Mouse (Mus musculus): ENCODE results near the gene Zfp493.
"Not testable (repeated sequence)": the region's sequence is repeated elsewhere in the genome, so short reads cannot be mapped to it uniquely, and the experiment has no call there.

Gene Zfp493

DNA sequence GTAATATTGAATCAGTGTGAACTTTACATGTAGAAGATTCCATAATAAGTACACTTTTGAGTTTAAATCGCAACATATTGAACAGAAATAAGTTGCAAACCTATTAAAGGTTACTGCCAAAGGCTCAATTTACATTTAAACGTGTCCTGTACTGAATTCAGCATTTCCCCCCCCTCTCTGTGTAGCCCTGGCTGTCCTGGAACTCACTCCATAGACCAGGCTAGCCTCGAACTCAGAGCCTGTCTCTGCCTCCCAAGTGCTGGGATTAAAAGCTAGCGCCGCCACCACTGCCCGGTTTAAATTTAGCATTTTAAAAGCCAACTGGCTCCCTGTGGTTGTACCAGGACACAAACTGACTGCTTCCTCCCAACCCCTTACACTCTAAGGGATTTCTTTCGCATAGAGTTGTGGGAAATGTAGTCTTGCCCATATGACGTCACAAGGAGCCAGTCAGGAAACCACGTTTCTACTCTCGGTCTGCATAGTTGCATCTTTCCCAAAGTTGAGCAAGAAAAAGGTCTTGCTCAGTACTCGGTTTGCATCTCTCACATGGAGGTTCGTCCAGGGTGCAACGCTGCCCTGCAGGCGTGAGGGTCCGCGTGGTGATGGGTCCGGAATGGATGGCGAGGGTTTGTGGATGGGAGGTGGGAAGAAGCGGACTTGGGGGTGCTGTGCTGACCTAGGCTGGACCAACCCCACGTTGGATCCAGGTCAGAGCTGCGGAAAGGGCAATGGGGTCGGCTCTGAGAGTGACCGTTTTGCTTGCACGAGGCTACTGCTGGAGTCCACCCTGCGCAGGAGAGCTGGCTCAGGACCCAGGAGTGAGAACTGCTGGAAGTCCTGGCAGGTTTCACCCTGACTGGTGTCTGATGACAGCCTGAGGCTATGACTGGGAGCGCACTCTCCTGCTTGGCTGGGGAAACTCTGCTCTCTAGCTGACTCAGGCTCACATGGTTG is at the start of gene Zfp493:
Zfp493 (plus strand) TSS at position 429 of the 957 bp plus-strand sequence.
- peak; percentile 75 for DNase-seq (ENCODE audit: low spot score)

DNA sequence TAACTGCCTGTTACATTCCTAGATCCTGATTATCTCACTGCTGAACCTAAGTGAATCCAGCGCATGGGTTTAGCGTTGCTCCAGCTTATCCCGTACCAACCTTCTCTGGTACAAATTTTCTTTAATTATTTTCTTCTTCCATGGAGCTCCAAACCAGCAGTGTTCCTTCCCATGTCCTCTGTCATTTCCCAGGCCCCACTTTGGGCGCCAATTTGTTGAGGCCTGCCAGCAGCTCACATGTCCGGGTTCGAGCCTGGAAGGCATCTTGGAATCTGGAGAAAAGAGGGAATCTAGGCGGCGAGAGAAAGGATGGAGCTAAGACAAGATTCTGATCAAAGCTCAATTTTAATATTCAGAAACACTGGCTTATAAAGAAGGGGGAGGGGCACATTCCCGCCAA is 45.1 kb upstream of the Zfp493 start:
- DNase-seq (ENCODE audit: low spot score), result not testable (repeated sequence)

DNA sequence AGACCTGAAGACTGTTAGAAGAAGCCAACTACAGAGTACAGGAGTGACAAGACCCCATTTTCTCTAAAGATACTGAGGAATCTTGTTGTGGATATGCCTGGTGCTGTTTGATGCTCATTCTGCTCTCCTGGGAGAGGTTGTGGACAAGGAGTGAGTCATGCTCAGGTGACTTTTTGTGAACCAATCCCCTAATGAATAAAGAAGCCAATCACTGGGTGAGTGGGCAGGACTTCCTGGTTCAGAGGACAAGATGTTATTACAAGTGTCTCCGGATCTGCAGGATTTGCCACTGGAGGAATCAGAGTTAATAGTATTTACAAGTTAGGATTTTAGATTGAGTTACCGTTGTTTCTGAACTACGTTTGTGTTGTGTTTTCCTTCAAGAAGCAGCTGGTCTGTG is 36.6 kb upstream of the Zfp493 start:
- no peak for DNase-seq (ENCODE audit: low spot score)

DNA sequence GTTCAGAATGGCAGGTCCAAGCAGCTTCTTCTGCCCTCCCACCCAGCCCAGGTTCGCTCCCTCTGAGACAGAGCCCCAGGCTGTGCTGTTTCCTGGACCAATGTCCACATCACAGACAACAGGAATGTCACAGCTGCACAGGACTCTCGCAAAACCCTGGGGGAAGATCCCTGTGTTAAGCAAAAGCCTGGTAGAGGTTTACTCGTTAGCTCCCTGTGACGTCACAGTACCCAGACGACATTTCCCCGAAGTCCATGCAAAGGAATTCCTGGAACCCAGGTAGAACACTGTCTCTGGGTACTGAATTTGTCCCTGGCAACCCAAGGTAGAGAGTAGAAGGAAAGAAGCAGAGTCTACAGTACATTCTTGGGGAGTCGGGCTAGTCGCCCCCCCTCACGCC is 35.6 kb upstream of the Zfp493 start:
- no peak for DNase-seq (ENCODE audit: low spot score)

DNA sequence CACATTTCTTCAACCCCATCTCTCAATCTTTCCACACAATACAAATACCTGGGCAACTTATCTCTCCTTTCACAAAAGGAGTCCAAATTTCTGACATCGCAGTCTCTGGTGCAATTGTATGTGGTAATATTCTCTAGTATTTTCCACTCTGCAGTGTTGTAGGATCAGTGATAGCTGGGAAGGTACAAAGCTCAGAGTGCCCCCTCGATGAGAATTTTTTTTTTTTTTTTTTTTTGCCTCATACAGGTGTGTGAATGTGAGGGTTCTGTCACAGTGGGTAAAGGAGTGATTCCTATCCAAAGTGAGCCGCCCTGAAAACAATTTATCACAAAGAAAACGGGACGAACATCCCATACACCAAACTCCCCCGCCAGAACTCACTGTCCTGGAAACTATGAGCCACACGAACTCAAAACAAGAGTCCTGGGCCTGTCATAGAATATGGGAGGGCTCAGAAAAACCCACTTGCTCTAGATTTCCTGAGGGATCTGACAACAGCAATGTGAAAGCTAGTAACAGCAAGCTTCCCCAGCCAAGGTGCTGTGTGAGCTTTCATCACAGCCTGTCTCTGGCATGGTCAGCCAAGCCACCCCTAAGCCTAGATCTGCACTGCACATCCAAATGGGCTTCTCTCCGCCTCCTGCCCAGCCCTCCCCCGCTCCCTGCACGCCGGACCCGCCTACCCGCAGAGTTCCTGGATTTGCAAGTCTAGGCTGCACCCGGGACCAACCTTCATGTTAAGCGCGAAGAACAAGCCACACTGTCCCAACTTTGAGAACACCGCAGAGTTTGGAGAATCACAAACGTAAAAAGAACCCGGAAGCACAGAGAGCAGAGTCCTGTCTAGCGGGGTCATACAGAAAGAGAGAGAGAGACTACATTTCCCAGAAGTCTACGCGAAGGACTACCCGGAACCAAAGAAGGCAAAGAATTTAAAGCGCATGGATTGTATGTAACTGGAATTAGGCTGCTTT is 24.9 kb upstream of the Zfp493 start, which contains the start of gene Zfp85:
Zfp85 (minus strand) TSS at position 896 of the 974 bp plus-strand sequence.
- peak; percentile 39 for DNase-seq (ENCODE audit: low spot score)

DNA sequence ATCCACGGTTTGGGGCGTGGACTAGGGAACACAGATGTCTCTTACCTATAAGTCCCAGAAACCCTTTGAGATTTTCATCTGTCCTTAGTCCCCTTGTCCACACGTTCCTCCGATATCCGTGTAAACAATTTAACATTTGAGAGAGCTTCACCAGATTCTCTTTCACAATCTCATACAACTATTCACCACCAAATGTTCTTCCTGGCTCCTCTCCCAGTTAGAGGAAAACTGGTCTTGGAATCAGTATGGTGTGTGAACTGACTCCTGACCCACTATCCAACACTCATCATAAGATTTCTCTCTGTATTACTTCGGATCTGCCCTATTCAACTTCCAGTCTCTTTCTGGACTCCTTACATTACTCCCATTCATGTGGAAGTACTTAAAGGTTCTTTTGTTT is 23.7 kb upstream of the Zfp493 start:
- no peak for DNase-seq (ENCODE audit: low spot score)

DNA sequence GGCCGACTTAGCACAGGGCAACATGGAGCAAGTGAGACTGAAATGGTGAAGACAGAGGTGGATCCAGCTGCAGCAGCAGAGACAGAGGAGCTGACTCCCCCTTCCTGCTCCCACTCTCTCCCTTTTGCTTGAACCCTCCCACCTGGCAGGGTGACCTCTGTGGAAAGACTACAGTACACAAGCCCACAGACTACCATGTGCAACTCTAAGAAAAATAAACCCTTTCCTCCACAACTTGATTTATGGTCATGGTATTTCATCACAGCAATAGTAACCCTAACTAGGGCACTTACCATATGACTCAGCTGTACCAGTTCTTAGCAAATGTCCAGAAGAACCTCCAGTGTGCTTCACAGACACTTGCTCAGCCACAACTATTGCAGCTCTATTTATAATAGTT is 19.5 kb upstream of the Zfp493 start:
- DNase-seq (ENCODE audit: low spot score), result no peak

DNA sequence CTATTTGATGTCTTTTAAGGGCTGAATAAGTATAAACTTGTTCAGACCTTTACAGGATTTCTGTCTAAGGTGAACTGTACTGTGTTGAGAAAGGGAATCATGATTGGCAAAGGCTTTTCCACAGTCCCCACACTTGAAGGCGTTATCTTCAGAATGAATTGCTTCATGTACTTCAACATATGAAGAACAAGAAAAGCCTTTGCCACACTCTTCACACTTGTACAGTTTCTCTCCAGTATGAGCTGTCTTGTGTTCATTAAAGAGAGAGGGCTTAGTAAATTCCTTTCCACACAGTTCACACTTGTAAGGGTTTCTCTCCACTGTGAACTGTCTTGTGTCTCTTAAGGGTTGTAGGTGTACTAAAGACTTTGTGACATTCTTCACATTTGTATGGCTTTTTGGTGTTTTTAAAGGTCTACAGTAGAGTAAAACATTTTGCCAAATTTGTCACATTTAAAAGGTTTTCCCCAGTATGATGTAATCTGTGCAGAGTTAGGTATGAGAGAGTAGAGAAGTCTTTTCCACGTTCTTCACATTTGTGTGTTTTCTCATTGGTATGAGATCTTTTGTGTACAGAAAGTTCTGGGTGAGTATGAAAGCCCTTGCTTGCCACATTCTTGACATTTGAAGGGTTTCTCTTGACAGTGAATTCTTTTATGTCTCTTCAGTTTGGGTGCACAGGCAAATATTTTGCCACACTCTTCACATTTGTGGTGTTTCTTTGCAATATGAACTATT is 16.3 kb upstream of the Zfp493 start:
- no peak for DNase-seq (ENCODE audit: low spot score)

DNA sequence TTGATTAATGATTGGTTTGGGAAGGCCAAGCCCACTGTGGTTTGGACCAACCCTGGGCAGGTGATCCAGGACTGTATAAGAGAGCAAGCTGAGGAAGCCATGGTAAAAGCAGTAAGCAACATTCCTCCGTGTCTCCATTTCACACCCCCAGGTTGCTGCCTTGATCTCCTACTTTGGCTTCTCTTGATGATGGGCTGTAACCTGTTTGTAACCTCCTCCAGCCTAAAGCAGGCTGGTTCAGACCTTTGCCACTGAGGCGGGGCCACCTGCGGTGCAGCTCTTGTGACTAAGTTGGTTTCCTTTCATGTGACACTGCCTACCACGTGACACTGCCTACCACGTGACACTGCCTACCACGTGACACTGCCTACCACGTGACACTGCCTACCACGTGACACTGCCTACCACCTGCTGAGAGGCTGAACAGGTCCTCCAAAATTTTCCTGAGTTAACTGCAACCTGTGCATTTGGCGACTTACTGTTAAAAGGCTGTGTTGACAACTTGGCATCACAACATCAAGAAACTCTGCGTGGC is 12.5 kb downstream of the Zfp493 start:
- DNase-seq (ENCODE audit: low spot score), result no peak

DNA sequence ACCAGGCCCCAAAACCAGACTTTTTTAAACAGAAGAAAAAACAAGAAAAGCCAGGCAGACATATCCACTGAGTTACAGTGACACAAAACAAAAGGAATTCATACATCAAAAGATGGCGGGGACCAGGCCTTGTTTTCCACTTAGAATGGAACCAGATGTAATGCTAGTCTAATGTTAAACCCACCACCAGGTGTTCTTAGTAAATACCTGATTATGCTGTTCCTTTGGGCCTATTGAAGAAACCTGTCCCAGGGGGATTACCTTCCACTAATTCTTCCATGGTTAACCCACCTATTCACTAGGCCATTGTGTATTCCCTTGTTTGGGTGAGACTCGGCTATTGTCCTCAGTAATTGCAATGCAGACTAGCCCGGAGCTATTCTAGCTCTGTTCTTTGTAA is 19.1 kb downstream of the Zfp493 start:
- no peak for DNase-seq (ENCODE audit: low spot score)

DNA sequence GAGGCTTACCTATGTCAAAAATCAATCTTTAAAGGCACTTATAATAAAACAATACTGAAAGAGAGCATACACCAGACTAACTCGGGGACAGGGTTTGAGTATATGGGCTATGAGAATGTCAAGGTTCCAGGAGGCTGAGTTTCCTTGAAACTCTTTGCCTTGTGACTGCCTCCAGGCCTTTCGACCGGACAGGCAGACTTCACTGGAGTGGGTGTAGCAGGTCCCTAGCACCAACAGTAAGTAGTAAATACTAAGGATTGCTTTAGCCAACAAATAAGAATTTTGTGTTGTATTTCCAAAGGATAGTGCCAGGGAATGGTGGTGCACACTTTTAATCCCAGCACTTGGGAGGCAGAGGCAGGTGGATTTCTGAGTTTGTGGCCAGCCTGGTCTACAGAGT is 19.7 kb downstream of the Zfp493 start:
- not testable (repeated sequence) for DNase-seq (ENCODE audit: low spot score)

DNA sequence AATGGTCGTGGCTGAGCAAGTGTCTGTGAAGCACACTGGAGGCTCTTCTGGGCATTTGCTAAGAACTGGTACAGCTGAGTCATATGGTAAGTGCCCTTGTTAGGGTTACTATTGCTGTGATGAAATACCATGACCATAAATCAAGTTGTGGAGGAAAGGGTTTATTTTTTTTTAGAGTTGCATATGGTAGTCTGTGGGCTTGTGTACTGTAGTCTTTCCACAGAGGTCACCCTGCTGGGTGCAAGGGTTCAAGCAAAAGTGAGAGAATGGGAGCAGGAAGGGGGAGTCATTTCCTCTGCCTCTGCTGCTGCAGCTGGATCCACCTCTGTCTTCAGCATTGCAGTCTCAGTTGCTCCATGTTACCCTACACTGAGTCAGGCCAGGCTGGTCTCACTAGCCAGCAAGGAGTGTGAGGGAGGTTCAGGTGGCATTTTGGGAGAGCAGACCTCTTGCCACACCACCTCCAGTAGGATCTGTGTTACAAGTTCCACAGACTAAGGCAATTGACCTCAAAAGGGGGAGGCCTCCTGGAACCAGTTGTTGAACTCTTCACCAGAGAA is 32.2 kb downstream of the Zfp493 start:
- DNase-seq (ENCODE audit: low spot score), result no peak

DNA sequence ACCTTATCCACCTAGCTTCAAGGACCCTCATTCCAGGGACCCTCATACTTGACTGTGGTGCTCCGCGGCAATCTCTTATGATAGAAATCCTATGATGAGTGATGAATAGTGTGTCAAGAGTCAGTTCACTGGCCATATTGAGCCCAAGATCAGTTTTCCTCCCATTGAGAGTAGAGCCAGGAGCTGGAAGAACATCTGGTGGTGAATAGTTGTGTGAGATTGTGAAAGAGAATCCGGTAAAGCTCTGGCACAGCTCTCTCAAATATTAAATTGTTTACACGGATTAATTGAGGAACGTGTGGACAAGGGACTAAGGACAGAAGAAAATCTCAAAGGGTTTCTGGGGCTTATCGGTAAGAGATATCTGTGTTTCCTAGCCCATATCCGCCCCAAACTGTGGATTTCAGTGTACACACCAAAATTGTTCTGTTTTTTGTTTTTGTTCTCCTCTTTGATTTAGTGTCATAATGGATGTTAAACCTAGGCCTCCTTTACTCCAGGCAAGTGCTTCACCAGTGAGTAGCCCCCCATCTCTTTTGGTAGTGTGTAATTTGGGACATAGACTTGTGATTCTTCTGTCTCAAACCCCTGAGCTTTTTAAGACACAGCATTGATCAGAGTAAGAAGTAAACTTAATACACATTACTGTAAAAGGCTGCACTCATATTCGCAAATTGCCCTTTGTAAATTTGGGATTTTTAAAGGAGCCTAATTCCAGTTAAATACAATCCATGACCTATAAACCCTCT is 33.6 kb downstream of the Zfp493 start:
- DNase-seq (ENCODE audit: low spot score), result no peak

DNA sequence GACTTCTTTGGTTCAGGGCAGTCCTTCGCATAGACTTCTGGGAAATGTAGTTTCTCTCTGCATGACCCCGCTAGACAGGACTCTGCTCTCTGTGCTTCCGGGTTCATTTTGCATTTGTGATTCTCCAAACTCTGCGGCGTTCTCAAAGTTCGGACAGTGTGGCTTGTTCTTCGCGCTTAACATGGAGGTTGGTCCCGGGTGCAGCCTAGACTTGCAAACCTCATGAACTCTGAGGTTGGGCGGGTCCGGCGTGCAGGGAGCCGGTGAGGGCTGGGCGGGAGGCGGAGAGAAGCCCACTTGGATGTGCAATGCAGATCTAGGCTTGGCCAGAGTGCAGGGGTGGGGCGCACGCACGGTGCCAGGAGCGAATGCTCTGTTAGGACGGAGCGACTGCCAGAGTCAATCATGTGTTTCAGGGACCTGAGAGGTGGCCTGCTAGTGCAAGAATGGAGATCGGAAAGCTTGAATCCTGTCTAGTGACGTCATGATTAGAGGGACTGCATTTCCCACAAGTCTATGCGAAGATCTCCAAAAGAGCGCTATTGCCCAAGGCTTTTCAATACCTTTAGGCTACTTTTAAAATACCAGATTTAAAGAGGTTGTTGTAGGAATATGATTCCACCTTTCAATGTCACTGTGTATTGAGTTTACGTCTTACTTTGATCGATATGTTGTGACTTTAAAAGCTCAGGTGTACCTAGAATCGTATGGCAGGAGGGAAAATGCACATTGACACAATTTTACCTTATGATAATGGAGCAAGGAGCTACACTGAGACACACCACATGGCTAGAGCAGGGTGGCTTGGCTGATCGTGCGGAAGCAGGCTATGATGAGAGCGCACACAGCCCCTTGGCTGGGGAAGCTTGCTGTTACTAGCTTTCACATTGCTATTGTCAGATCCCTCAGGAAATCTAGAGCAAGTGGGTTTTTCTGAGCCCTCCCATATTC is 34.5 kb downstream of the Zfp493 start, which contains the start of gene Zfp273:
Zfp273 (plus strand) TSS at position 31 of the 951 bp plus-strand sequence.
- peak; percentile 78 for DNase-seq (ENCODE audit: low spot score)

DNA sequence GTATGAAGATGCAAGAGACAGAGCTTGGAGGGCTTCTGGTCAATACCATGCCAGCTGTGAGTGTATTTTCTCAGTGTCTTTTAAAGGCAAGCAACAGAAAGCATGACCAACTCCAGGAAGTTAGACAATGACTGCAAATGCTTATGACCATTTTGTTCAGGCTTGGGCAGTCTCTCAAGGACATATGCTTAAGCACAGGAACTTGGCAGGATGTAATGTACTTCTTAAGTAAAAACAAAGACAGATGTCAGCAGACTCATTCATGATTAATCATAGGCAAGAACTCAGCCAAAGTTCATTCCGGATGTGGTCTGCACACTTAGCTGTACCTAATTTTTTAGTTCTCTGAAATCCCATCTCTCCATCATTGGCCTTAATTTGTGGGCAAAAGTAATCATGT is 39.1 kb downstream of the Zfp493 start:
- no peak for DNase-seq (ENCODE audit: low spot score)

DNA sequence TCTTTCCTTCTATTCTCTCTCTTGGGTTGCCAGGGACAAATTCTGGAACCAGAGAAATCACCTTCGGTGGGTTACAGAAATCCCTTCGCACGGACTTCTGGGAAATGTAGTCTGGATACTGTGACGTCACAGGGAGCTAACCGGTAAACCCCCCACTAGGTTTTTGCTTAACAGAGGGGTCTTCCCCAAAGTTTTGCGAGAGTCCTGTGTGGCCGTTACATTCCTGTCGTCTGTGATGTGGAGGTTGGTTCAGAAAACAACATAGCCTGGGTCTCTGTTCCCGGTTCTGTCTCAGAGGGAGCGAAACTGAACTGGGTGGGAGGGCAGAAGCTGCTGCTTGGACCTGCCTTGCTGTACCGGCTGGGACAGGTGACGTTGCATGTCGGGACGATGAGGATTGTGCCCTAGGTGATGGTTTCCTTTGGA is 51.4 kb downstream of the Zfp493 start, which contains the start of gene Gm10037:
Gm10037 (plus strand) TSS at position 196 of the 426 bp plus-strand sequence.
- DNase-seq (ENCODE audit: low spot score), result peak; percentile 67

DNA sequence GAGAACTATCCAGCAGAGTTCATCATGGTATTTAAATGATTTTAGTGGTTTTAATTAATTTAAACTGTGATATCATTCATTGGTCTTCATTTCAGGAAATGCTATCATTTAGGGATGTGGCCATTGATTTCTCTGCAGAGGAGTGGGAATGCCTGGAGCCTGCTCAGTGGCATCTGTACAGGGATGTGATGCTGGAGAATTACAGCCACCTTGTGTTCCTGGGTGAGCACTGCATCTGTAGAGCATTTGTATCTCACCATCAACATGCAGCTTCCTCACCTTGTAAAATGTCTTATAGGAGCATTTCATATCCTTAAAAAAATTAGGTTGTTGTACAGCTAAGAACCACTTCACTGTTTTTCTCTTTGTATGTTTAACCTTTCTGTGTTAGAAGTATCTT is 53.6 kb downstream of the Zfp493 start:
- not testable (repeated sequence) for DNase-seq (ENCODE audit: low spot score)
